Comparison of ENCODE assay signal across 8 mouse cellular contexts in genomic region chr19:6268170-6268528, GRCm38 (mm10). TPM values are rescaled to one million over a fixed set of nuclear protein-coding genes. Genes with fewer than 3 reads are reported as not detected.
A peak's percentile ranks its signal among the peaks of the same experiment; 100 is the strongest.
DNase-seq lines count a peak whose midpoint lies in the region; ATAC-seq lines count a peak whose summit lies in the region.

No protein-coding gene starts in this region.

- peaks cover 4% of the 10 kb centered on the region; the same call in 1 of the 2 replicates for H3K27me3 ChIP-seq in midbrain, embryonic 10.5 days (ENCODE audit: low read depth, poor library complexity, severe bottlenecking)
- no peaks in the 10 kb centered on the region for H3K27me3 ChIP-seq in midbrain, embryonic 16.5 days (ENCODE audit: control insufficient read depth, insufficient read depth, low read depth, low read length)
- H3K27me3 ChIP-seq in limb, embryonic 11.5 days (ENCODE audit: control insufficient read depth, insufficient read depth, low read length), result no peaks in the 10 kb centered on the region

- no peaks in the 10 kb centered on the region for H3K9me3 ChIP-seq in midbrain, embryonic 10.5 days (replicated peaks)
- H3K9me3 ChIP-seq in midbrain, embryonic 16.5 days (replicated peaks; ENCODE audit: control insufficient read depth, low read length, poor library complexity, severe bottlenecking), result no peaks in the 10 kb centered on the region
- H3K9me3 ChIP-seq in limb, embryonic 11.5 days (ENCODE audit: control insufficient read depth, low read length), result no peaks in the 10 kb centered on the region

- H3K4me2 ChIP-seq in midbrain, embryonic 16.5 days (ENCODE audit: low read length), result no peak overlapping the region
- no peak overlapping the region for H3K4me2 ChIP-seq in limb, embryonic 11.5 days (ENCODE audit: low read depth, severe bottlenecking)

- ATAC-seq in midbrain, embryonic 16.5 days, result no peak
- peak; percentile 71 for ATAC-seq in granulocyte monocyte progenitor cell, adult 5-6 weeks (replicated peaks; ENCODE audit: poor library complexity, severe bottlenecking)
- peak; percentile 64; the same call in 1 of the 2 replicates for ATAC-seq in limb, embryonic 11.5 days (ENCODE audit: insufficient number of reproducible peaks, low FRiP score, low TSS enrichment, low read depth)

- peaks cover 9% of the 10 kb centered on the region for H3K4me1 ChIP-seq in midbrain, embryonic 10.5 days
- H3K4me1 ChIP-seq in midbrain, embryonic 16.5 days (ENCODE audit: control insufficient read depth, insufficient read depth, low read length), result no peaks in the 10 kb centered on the region
- H3K4me1 ChIP-seq in limb, embryonic 11.5 days (ENCODE audit: control insufficient read depth, insufficient read depth, low read length), result no peaks in the 10 kb centered on the region

- H3K9ac ChIP-seq in midbrain, embryonic 16.5 days (ENCODE audit: low read depth, low read length), result no peak overlapping the region
- no peak overlapping the region for H3K9ac ChIP-seq in limb, embryonic 11.5 days (ENCODE audit: low read length)

- H3K36me3 ChIP-seq in midbrain, embryonic 10.5 days, result no peaks in the 10 kb centered on the region
- no peaks in the 10 kb centered on the region for H3K36me3 ChIP-seq in midbrain, embryonic 16.5 days (ENCODE audit: control insufficient read depth, insufficient read depth, low read length)
- no peaks in the 10 kb centered on the region for H3K36me3 ChIP-seq in limb, embryonic 11.5 days (ENCODE audit: control insufficient read depth, insufficient read depth, low read length)

- no peak overlapping the region; the same call in 1 of the 2 replicates for H3K4me3 ChIP-seq in midbrain, embryonic 10.5 days
- no peak overlapping the region for H3K4me3 ChIP-seq in midbrain, embryonic 16.5 days (ENCODE audit: low read depth, low read length)
- no peak overlapping the region for H3K4me3 ChIP-seq in limb, embryonic 11.5 days (ENCODE audit: low read depth, low read length)

- WGBS in midbrain, embryonic 10.5 days, result 21% methylated on average over 8 of the region's 8 CpGs
- 13% methylated on average over 8 of the region's 8 CpGs for WGBS in midbrain, embryonic 16.5 days
- WGBS in limb, embryonic 11.5 days, result 17% methylated on average over 8 of the region's 8 CpGs

- DNase-seq in midbrain, embryonic 10.5 days (ENCODE audit: low spot score), result peak; percentile 88
- peak; percentile 95 for DNase-seq in embryo, embryonic 10.5 days (ENCODE audit: low spot score)
- DNase-seq in kidney, adult 18-20 months, result peak; percentile 89
- peak; percentile 93 for DNase-seq in limb, embryonic 11.5 days (ENCODE audit: low spot score)
- peak; percentile 62 to 82 for DNase-seq in monocyte, adult 2 months (ENCODE audit: low read depth in 1 of 2, low spot score in 2 of 2)
- DNase-seq in spleen, postnatal 10 days (ENCODE audit: low spot score in 2 of 2), result peak; percentile 92 to 93

- no peak overlapping the region for H3K27ac ChIP-seq in midbrain, embryonic 10.5 days (replicated peaks)
- no peak overlapping the region for H3K27ac ChIP-seq in midbrain, embryonic 16.5 days (ENCODE audit: low read length)
- H3K27ac ChIP-seq in limb, embryonic 11.5 days (replicated peaks; ENCODE audit: low read depth, low read length), result no peak overlapping the region

RNA-seq across cellular contexts. Expression of gene Ehd1, which starts 8.4 kb away (rescaled TPM):
- 81.6 and 93.5 TPM in 2 replicates for polyA plus RNA-seq in midbrain, embryonic 10.5 days (2016; fragmentation: Nextera tagmentation; extraction: Ambion mirVana)
- 99.6 and 103 TPM in 2 replicates for polyA plus RNA-seq in midbrain, embryonic 16.5 days (2015; fragmentation: Nextera tagmentation; extraction: Ambion mirVana)
- total RNA-seq in granulocyte monocyte progenitor cell, adult 5-6 weeks (2014; fragmentation: Nextera tagmentation), result 20.4 and 20.6 TPM in 2 replicates
- 16.2 and 21.6 TPM in 2 replicates for total RNA-seq in granulocyte monocyte progenitor cell, adult 5-6 weeks (2017)
- 56.1 and 59.3 TPM in 2 replicates for polyA plus RNA-seq in limb, embryonic 11.5 days (2014; fragmentation: Nextera tagmentation; extraction: Ambion mirVana)

RNA-seq across cellular contexts. Expression of gene Atg2a, which starts 26.7 kb away (rescaled TPM):
- 10.1 and 13.4 TPM in 2 replicates for polyA plus RNA-seq in midbrain, embryonic 10.5 days (2016; fragmentation: Nextera tagmentation; extraction: Ambion mirVana)
- 12.9 and 15.5 TPM in 2 replicates for polyA plus RNA-seq in midbrain, embryonic 16.5 days (2015; fragmentation: Nextera tagmentation; extraction: Ambion mirVana)
- 18.3 and 30.9 TPM in 2 replicates for total RNA-seq in granulocyte monocyte progenitor cell, adult 5-6 weeks (2014; fragmentation: Nextera tagmentation)
- total RNA-seq in granulocyte monocyte progenitor cell, adult 5-6 weeks (2017), result 5.5 and 8.3 TPM in 2 replicates
- polyA plus RNA-seq in limb, embryonic 11.5 days (2014; fragmentation: Nextera tagmentation; extraction: Ambion mirVana), result 8.9 and 10.5 TPM in 2 replicates

RNA-seq across cellular contexts. Expression of gene Ppp2r5b, which starts 32.5 kb away (rescaled TPM):
- 31.7 and 42.8 TPM in 2 replicates for polyA plus RNA-seq in midbrain, embryonic 10.5 days (2016; fragmentation: Nextera tagmentation; extraction: Ambion mirVana)
- 149 and 165 TPM in 2 replicates for polyA plus RNA-seq in midbrain, embryonic 16.5 days (2015; fragmentation: Nextera tagmentation; extraction: Ambion mirVana)
- 3.0 and 3.1 TPM in 2 replicates for total RNA-seq in granulocyte monocyte progenitor cell, adult 5-6 weeks (2014; fragmentation: Nextera tagmentation)
- 1.9 and 3.7 TPM in 2 replicates for total RNA-seq in granulocyte monocyte progenitor cell, adult 5-6 weeks (2017)
- 18.6 and 19.2 TPM in 2 replicates for polyA plus RNA-seq in limb, embryonic 11.5 days (2014; fragmentation: Nextera tagmentation; extraction: Ambion mirVana)

RNA-seq across cellular contexts. Expression of gene Cdc42bpg, which starts 38.1 kb away (rescaled TPM):
- 0.11 and 0.15 TPM in 2 replicates for polyA plus RNA-seq in midbrain, embryonic 10.5 days (2016; fragmentation: Nextera tagmentation; extraction: Ambion mirVana)
- 0.34 and 0.35 TPM in 2 replicates for polyA plus RNA-seq in midbrain, embryonic 16.5 days (2015; fragmentation: Nextera tagmentation; extraction: Ambion mirVana)
- 2.6 and 4.1 TPM in 2 replicates for total RNA-seq in granulocyte monocyte progenitor cell, adult 5-6 weeks (2014; fragmentation: Nextera tagmentation)
- 3.6 and 4.4 TPM in 2 replicates for total RNA-seq in granulocyte monocyte progenitor cell, adult 5-6 weeks (2017)
- 0.54 and 0.69 TPM in 2 replicates for polyA plus RNA-seq in limb, embryonic 11.5 days (2014; fragmentation: Nextera tagmentation; extraction: Ambion mirVana)

RNA-seq across cellular contexts. Expression of gene Gpha2, which starts 42.0 kb away (rescaled TPM):
- polyA plus RNA-seq in midbrain, embryonic 10.5 days (2016; fragmentation: Nextera tagmentation; extraction: Ambion mirVana), result not detected in 2 replicates
- polyA plus RNA-seq in midbrain, embryonic 16.5 days (2015; fragmentation: Nextera tagmentation; extraction: Ambion mirVana), result not detected in 2 replicates
- total RNA-seq in granulocyte monocyte progenitor cell, adult 5-6 weeks (2014; fragmentation: Nextera tagmentation), result not detected in 2 replicates
- total RNA-seq in granulocyte monocyte progenitor cell, adult 5-6 weeks (2017), result not detected in 2 replicates
- 2.0 and 2.4 TPM in 2 replicates for polyA plus RNA-seq in limb, embryonic 11.5 days (2014; fragmentation: Nextera tagmentation; extraction: Ambion mirVana)
